Mouse (Mus musculus): ENCODE data around the gene Rrnad1. TPM values are rescaled to one million over a fixed set of nuclear protein-coding genes. Genes with fewer than 3 reads are reported as not detected.

Rrnad1 gene
- polyA plus RNA-seq, 1 experiment from 2014 or later = 23.5 TPM

- H3K4me2 ChIP-seq (replicated peaks) = no peak overlapping the region
- 92% methylated on average over 5 of the region's 5 CpGs for WGBS
- no peak for ATAC-seq (ENCODE audit: low FRiP score, low read depth)
Observed at GRCm38 (mm10) chr3:87934026-87934425, 3.5 kb upstream of the Rrnad1 start.

GRCm38 (mm10) chr3:87929341-87930077, 1.0 kb downstream of the Rrnad1 start:
- ATAC-seq (ENCODE audit: low FRiP score, low read depth) = peak; percentile 72
- Histone ChIP-seq H3K9ac (replicated peaks) (peak overlapping the region; percentile 91), H3K4me2 (replicated peaks) (peak overlapping the region; percentile 84), H3K9me3 (no peaks in the 10 kb centered on the region), H3K36me3 (peaks cover 56% of the 10 kb centered on the region), H3K27me3 (no peaks in the 10 kb centered on the region), H3K4me3 (peak overlapping the region; percentile 99), H3K4me1 (peaks cover 31% of the 10 kb centered on the region), H3K27ac (replicated peaks) (peak overlapping the region; percentile 87)
- WGBS = 9% methylated on average over 26 of the region's 26 CpGs

More at GRCm38 (mm10) chr3:87934026-87934425, 3.5 kb upstream of the Rrnad1 start:
- H3K9me3 ChIP-seq = no peaks in the 10 kb centered on the region
- no peak overlapping the region for H3K9ac ChIP-seq (replicated peaks)
- no peak overlapping the region for H3K4me3 ChIP-seq
- H3K36me3 ChIP-seq = peaks cover 56% of the 10 kb centered on the region
- H3K27me3 ChIP-seq = no peaks in the 10 kb centered on the region
- peaks cover 39% of the 10 kb centered on the region for H3K4me1 ChIP-seq
- H3K27ac ChIP-seq (replicated peaks) = no peak overlapping the region

DNA sequence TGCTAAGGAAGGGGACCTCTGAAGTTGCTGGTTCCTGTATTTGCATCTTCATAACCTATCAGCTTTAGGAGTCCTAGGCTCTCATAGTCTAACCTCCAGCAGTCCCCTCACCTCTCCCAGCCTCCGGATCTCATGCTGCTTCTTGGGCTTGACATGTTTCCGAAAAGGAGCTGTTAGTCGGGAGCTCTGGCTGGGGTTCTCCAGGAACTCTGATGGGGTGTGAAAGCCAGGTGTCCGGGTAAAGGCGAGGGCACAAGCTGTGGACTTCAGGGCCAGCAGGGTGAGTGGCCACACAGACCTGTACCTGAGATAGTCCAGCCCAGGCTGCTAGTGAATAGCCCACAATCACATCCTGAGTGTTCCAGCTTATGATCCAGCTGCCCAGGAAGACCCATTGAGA, 3.1 kb downstream of the Rrnad1 start:
- Histone ChIP-seq H3K4me2 (replicated peaks) (no peak overlapping the region), H3K9ac (replicated peaks) (no peak overlapping the region), H3K27me3 (no peaks in the 10 kb centered on the region), H3K27ac (replicated peaks) (no peak overlapping the region), H3K4me3 (no peak overlapping the region), H3K36me3 (peaks cover 61% of the 10 kb centered on the region), H3K9me3 (no peaks in the 10 kb centered on the region), H3K4me1 (peaks cover 24% of the 10 kb centered on the region)
- WGBS = 91% methylated on average over 5 of the region's 5 CpGs
- no peak for ATAC-seq (ENCODE audit: low FRiP score, low read depth)

- no peak for ATAC-seq (ENCODE audit: low FRiP score, low read depth)
- H3K4me3 ChIP-seq = no peak overlapping the region
- H3K27ac ChIP-seq (replicated peaks) = no peak overlapping the region
- no peak overlapping the region for H3K4me2 ChIP-seq (replicated peaks)
- H3K9ac ChIP-seq (replicated peaks) = no peak overlapping the region
- peaks cover 55% of the 10 kb centered on the region for H3K36me3 ChIP-seq
- H3K9me3 ChIP-seq = no peaks in the 10 kb centered on the region
- 88% methylated on average over 7 of the region's 7 CpGs for WGBS
- H3K27me3 ChIP-seq = no peaks in the 10 kb centered on the region
- peaks cover 18% of the 10 kb centered on the region for H3K4me1 ChIP-seq
Observed at GRCm38 (mm10) chr3:87924996-87925395, 5.5 kb downstream of the Rrnad1 start.

DNA sequence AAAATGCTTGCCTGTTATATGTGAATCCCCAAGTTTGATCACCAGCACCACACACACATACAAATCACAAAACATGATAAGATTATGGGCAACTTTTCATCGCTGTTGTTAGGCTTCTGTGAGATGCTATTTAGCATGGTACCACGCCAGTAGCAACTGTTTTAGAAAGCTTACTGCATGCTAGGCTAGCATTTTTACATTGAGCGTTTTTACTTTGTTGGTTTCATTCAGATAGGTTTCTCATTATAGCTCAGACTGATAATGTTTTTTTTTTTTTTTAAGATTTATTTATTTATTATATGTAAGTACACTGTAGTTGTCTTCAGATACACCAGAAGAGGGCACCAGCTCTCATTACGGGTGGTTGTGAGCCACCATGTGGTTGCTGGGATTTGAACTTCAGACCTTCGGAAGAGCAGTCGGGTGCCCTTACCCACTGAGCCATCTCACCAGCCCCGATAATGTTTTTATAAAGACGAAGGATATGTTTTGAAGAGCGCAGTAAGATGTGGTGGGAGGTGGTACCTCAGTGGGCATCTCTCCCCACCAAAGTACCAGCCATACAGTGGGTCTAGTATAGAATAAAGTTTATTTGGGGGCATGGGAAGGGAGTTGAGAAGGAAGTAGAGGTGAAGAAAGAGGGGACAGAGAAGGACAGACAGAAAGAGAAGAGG, 10.1 kb downstream of the Rrnad1 start:
- peak overlapping the region; percentile 76 for H3K9ac ChIP-seq (replicated peaks)
- H3K9me3 ChIP-seq = no peaks in the 10 kb centered on the region
- H3K4me1 ChIP-seq = peaks cover 12% of the 10 kb centered on the region
- H3K4me3 ChIP-seq = peak overlapping the region; percentile 77
- no peak for ATAC-seq (ENCODE audit: low FRiP score, low read depth)
- no peaks in the 10 kb centered on the region for H3K27me3 ChIP-seq
- H3K27ac ChIP-seq (replicated peaks) = no peak overlapping the region
- 69% methylated on average over 9 of the region's 9 CpGs for WGBS
- peaks cover 56% of the 10 kb centered on the region for H3K36me3 ChIP-seq
- peak overlapping the region; percentile 93 for H3K4me2 ChIP-seq (replicated peaks)

GRCm38 (mm10) chr3:87919336-87920108, 11.0 kb downstream of the Rrnad1 start, which contains the start of gene Mrpl24:
Gene Mrpl24, plus strand, starts transcription at chr3:87919506.
- WGBS = under 1% methylated on average over 30 of the region's 30 CpGs
- Histone ChIP-seq H3K4me3 (peak within 1 kb of the TSS; percentile 77), H3K9me3 (no peaks in the 10 kb centered on the region), H3K36me3 (peaks cover 56% of the 10 kb centered on the region), H3K4me2 (replicated peaks) (peak within 1 kb of the TSS; percentile 93), H3K4me1 (peaks cover 12% of the 10 kb centered on the region), H3K27ac (replicated peaks) (peak within 1 kb of the TSS; percentile 71), H3K27me3 (no peaks in the 10 kb centered on the region), H3K9ac (replicated peaks) (peak within 1 kb of the TSS; percentile 76)
- peak; percentile 77 for ATAC-seq (ENCODE audit: low FRiP score, low read depth)

GRCm38 (mm10) chr3:87918551-87918950, 12.0 kb downstream of the Rrnad1 start:
- Histone ChIP-seq H3K9me3 (no peaks in the 10 kb centered on the region), H3K4me2 (replicated peaks) (no peak overlapping the region; the same call in 1 of the 2 replicates), H3K36me3 (peaks cover 56% of the 10 kb centered on the region), H3K4me1 (peaks cover 12% of the 10 kb centered on the region), H3K9ac (replicated peaks) (no peak overlapping the region), H3K27ac (replicated peaks) (no peak overlapping the region), H3K4me3 (no peak overlapping the region), H3K27me3 (no peaks in the 10 kb centered on the region)
- no peak; the same call in 1 of the 2 replicates for ATAC-seq (ENCODE audit: low FRiP score, low read depth)
- WGBS = 100% methylated on average over 1 of the region's 1 CpGs

DNA sequence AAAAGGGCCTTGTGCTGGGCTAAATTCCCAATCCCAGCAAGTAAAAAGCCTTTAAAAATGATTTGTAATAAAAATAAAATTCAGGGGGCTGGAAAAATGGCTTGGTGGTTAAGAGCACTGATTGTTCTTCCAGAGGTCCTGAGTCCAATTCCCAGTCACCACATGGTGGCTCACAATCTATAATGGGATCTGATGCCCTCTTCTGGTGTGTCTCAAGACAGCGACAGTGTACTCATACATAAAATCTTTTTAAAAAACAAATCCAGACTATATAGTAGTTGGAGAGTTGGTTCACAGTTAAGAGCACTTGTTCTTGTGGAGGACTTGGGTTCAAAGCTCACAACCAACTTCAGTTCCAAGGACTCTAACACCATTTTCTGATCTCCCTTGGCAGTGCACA, 13.5 kb downstream of the Rrnad1 start:
- no peak for ATAC-seq (ENCODE audit: low FRiP score, low read depth)
- Histone ChIP-seq H3K27me3 (no peaks in the 10 kb centered on the region), H3K4me3 (no peak overlapping the region), H3K4me2 (replicated peaks) (no peak overlapping the region), H3K9ac (replicated peaks) (no peak overlapping the region), H3K4me1 (peaks cover 12% of the 10 kb centered on the region), H3K36me3 (peaks cover 50% of the 10 kb centered on the region), H3K27ac (replicated peaks) (no peak overlapping the region), H3K9me3 (no peaks in the 10 kb centered on the region)
- 93% methylated on average over 1 of the region's 1 CpGs for WGBS

DNA sequence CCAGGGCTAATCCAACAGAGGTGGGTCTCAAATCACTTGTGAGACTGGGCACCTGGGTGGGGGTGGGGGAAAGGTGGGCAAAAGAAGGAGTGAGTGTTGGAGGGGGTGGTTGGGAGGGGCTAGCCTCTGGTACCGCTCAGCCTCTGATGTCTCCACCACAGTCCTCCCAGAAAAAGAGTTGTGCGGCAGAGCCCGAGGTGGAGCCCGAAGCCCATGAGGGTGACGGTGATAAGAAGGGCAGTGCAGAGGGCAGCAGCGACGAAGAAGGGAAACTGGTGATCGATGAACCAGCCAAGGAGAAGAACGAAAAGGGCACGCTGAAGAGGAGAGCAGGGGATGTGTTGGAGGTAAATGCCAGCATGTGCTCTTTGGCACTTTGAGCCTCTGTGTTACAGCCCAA, 16.6 kb downstream of the Rrnad1 start:
- no peak overlapping the region for H3K4me3 ChIP-seq
- H3K9ac ChIP-seq (replicated peaks) = no peak overlapping the region
- no peak overlapping the region for H3K27ac ChIP-seq (replicated peaks)
- no peak for ATAC-seq (ENCODE audit: low FRiP score, low read depth)
- 97% methylated on average over 10 of the region's 10 CpGs for WGBS
- peaks cover 26% of the 10 kb centered on the region for H3K4me1 ChIP-seq
- peaks cover 49% of the 10 kb centered on the region for H3K36me3 ChIP-seq
- H3K27me3 ChIP-seq = no peaks in the 10 kb centered on the region
- no peaks in the 10 kb centered on the region for H3K9me3 ChIP-seq
- no peak overlapping the region for H3K4me2 ChIP-seq (replicated peaks)

- WGBS = 88% methylated on average over 7 of the region's 7 CpGs
- Histone ChIP-seq H3K9me3 (no peaks in the 10 kb centered on the region), H3K9ac (replicated peaks) (no peak overlapping the region), H3K4me1 (peaks cover 30% of the 10 kb centered on the region), H3K4me2 (replicated peaks) (no peak overlapping the region), H3K36me3 (peaks cover 49% of the 10 kb centered on the region), H3K4me3 (no peak overlapping the region), H3K27me3 (no peaks in the 10 kb centered on the region), H3K27ac (replicated peaks) (no peak overlapping the region)
- ATAC-seq (ENCODE audit: low FRiP score, low read depth) = no peak
Observed at GRCm38 (mm10) chr3:87913491-87913890, 17.0 kb downstream of the Rrnad1 start.

- peak overlapping the region; percentile 83 for H3K27ac ChIP-seq (replicated peaks)
- ATAC-seq (ENCODE audit: low FRiP score, low read depth) = peak; percentile 29; the same call in 1 of the 2 replicates
- no peaks in the 10 kb centered on the region for H3K9me3 ChIP-seq
- H3K36me3 ChIP-seq = peaks cover 28% of the 10 kb centered on the region
- no peaks in the 10 kb centered on the region for H3K27me3 ChIP-seq
- 2% methylated on average over 12 of the region's 12 CpGs for WGBS
- peaks cover 44% of the 10 kb centered on the region for H3K4me1 ChIP-seq
- H3K4me3 ChIP-seq = peak overlapping the region; percentile 46
- H3K9ac ChIP-seq (replicated peaks) = peak overlapping the region; percentile 48
- peak overlapping the region; percentile 66 for H3K4me2 ChIP-seq (replicated peaks)
Observed at GRCm38 (mm10) chr3:87910573-87911141, 19.9 kb downstream of the Rrnad1 start.
